Mouse (Mus musculus) myocyte (in vitro differentiated cells): ENCODE measurements around the gene Orai3. TPM values are rescaled to one million over a fixed set of nuclear protein-coding genes. Genes with fewer than 3 reads are reported as not detected.

Source experiments
- H3K27me3 ChIP-seq: one replicate; pipeline ENCODE4 v1.6.1; 2011; ENCODE audit not compliant: control insufficient read depth, insufficient read depth, insufficient read length
- H3K36me3 ChIP-seq: one replicate; pipeline ENCODE4 v1.6.1; 2011; ENCODE audit not compliant: control insufficient read depth, insufficient read depth
- H3K4me2 ChIP-seq: one replicate; pipeline ENCODE4 v1.6.1; 2011; ENCODE audit warnings: low read depth, control low read depth
- H3K4me3 ChIP-seq: one replicate; pipeline ENCODE4 v1.5.1; 2011; ENCODE audit warnings: mild to moderate bottlenecking, control low read depth, moderate library complexity
- H3K79me2 ChIP-seq: one replicate; pipeline ENCODE4 v1.6.1; 2011; ENCODE audit not compliant: control insufficient read depth, insufficient read depth
- H3ac ChIP-seq: one replicate; pipeline ENCODE4 v1.6.1; 2011; ENCODE audit not compliant: control insufficient read depth, insufficient read length
- CEBPB ChIP-seq: IDR thresholded peaks from 2 replicates; pipeline ENCODE4 v1.6.1; 2011; ENCODE audit warnings: mild to moderate bottlenecking, moderate library complexity; ENCODE audit not compliant: poor library complexity, insufficient read depth, severe bottlenecking
- E2F4 ChIP-seq: IDR thresholded peaks from one replicate; pipeline ENCODE4 v1.6.1; 2011; ENCODE audit warnings: mild to moderate bottlenecking, control low read depth, moderate library complexity; ENCODE audit not compliant: insufficient read depth
- MAX ChIP-seq: IDR thresholded peaks from one replicate; pipeline ENCODE4 v1.6.1; 2011; ENCODE audit warnings: low read depth, mild to moderate bottlenecking, control low read depth
- MYOD1 ChIP-seq, 3 experiments: IDR thresholded peaks; one replicate each; pipeline ENCODE4 v1.6.1; 2011; ENCODE audit warnings: control low read depth in 2 of 3, low read depth in 2 of 3, mild to moderate bottlenecking in 2 of 3, moderate library complexity in 1 of 3; ENCODE audit not compliant: insufficient read length in 2 of 3, control insufficient read depth in 1 of 3
- MYOG ChIP-seq, 3 experiments: IDR thresholded peaks; one replicate each; pipeline ENCODE4 v1.6.1; 2011; ENCODE audit warnings: control low read depth in 2 of 3, low read depth in 2 of 3, mild to moderate bottlenecking in 2 of 3; ENCODE audit not compliant: insufficient read length in 2 of 3, control insufficient read depth in 1 of 3, insufficient read depth in 1 of 3
- POLR2A ChIP-seq: IDR thresholded peaks from one replicate; pipeline ENCODE4 v1.6.1; 2011; ENCODE audit warnings: low read depth, mild to moderate bottlenecking, control low read depth, moderate library complexity; ENCODE audit not compliant: insufficient read length
- POLR2AphosphoS2 ChIP-seq: IDR thresholded peaks from one replicate; pipeline ENCODE4 v1.6.1; 2011; ENCODE audit warnings: low read depth, control low read depth; ENCODE audit not compliant: insufficient read length
- REST ChIP-seq: IDR thresholded peaks from one replicate; pipeline ENCODE4 v1.6.1; 2011; ENCODE audit warnings: mild to moderate bottlenecking, control low read depth, moderate library complexity; ENCODE audit not compliant: insufficient read depth, insufficient read length
- SRF ChIP-seq: IDR thresholded peaks from one replicate; pipeline ENCODE4 v1.6.1; 2011; ENCODE audit warnings: low read depth; ENCODE audit not compliant: control insufficient read depth, insufficient read length
- TCF12 ChIP-seq: IDR thresholded peaks from one replicate; pipeline ENCODE4 v1.6.1; 2011; ENCODE audit warnings: mild to moderate bottlenecking, control low read depth; ENCODE audit not compliant: poor library complexity, insufficient read depth, severe bottlenecking
- TCF3 ChIP-seq: IDR thresholded peaks from one replicate; pipeline ENCODE4 v1.6.1; 2011; ENCODE audit warnings: low read depth, control low read depth; ENCODE audit not compliant: insufficient read length
- USF1 ChIP-seq: IDR thresholded peaks from one replicate; pipeline ENCODE4 v1.6.1; 2011; ENCODE audit warnings: low read depth, mild to moderate bottlenecking, control low read depth, moderate library complexity
- polyA plus RNA-seq: library from polyadenylated mRNA; unstranded; fragments of >200 nt; fragmentation: generic; extraction: Trizol; gene quantifications from one replicate; pipeline ENCODE4 v1.2.1, GENCODE M21; 2012; ENCODE audit warnings: missing spikeins

The Orai3 gene
- polyA plus RNA-seq, 1 experiment: 16.3 TPM

DNA sequence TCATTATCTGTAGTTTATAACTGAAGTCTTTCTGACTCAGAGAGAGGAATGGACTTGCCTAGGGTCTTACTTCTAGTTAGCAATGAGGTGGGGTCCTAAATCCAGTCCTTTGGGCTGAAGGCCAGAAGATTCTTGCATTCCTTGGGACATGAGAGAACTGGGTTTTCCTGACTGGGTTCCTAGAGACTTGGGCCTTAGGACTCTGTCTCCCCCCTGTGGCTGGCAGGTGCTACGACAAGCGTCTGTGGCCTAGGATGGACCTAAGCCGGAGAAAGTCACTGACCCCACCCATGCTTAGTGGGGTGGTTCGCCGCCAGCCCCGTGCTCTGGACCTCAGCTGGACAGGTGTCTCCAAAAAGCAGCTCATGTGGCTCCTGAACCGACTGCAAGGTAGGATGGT lies 8.6 kb upstream of the Orai3 start:
- TF ChIP-seq REST (no peak), E2F4 (no peak), TCF3 (no peak), SRF (no peak), MYOD1 (IDR thresholded peaks at IDR 0.05; ENCODE audit: control insufficient read depth in 1 of 3, insufficient read length in 2 of 3, low read depth in 2 of 3) (no peak), USF1 (no peak), POLR2AphosphoS2 (no peak), MYOG (IDR thresholded peaks at IDR 0.05; ENCODE audit: control insufficient read depth in 1 of 3, insufficient read depth in 1 of 3, insufficient read length in 2 of 3, low read depth in 2 of 3) (no peak), POLR2A (no peak), TCF12 (no peak), CEBPB (no peak)
- Histone ChIP-seq H3K79me2 (peaks cover 7% of the 10 kb centered on the region), H3K27me3 (no peaks in the 10 kb centered on the region), H3K4me3 (no peak overlapping the region), H3ac (no peak overlapping the region), H3K4me2 (no peak overlapping the region), H3K36me3 (peaks cover 22% of the 10 kb centered on the region)

DNA sequence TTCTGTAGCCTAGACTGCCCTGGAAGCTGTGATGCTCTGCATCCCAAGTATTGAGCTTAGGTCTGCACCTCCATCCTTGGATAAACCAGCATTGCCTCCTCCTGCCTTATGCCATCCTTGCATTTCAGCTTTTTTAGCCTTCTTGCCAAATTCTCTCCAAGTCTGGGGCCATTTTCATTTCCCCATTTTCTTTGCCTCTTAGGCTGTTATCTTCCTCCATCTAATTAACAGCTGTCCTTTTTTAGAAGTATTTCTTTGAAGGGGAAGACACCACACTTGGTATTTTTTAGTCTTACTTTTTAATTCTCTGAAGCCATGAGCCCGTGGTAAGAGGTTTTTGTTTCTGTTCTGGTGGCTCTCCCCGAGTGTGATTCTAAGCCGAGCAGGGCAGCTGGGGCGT lies 6.0 kb upstream of the Orai3 start:
- Histone ChIP-seq H3K4me3 (no peak overlapping the region), H3ac (no peak overlapping the region), H3K27me3 (no peaks in the 10 kb centered on the region), H3K4me2 (no peak overlapping the region), H3K36me3 (peaks cover 14% of the 10 kb centered on the region), H3K79me2 (no peaks in the 10 kb centered on the region)
- TF ChIP-seq REST (no peak), MYOG (IDR thresholded peaks at IDR 0.05; ENCODE audit: control insufficient read depth in 1 of 3, insufficient read depth in 1 of 3, insufficient read length in 2 of 3, low read depth in 2 of 3) (no peak), CEBPB (no peak), POLR2AphosphoS2 (no peak), SRF (no peak), TCF12 (no peak), POLR2A (no peak), MAX (no peak), USF1 (no peak), MYOD1 (IDR thresholded peaks at IDR 0.05; ENCODE audit: control insufficient read depth in 1 of 3, insufficient read length in 2 of 3, low read depth in 2 of 3) (no peak), TCF3 (no peak)

GRCm38 (mm10) chr7:127765756-127766155 lies 3.9 kb upstream of the Orai3 start:
- H3ac ChIP-seq: no peak overlapping the region
- H3K27me3 ChIP-seq: no peaks in the 10 kb centered on the region
- no peak overlapping the region for H3K4me2 ChIP-seq
- H3K36me3 ChIP-seq: peaks cover 14% of the 10 kb centered on the region
- H3K79me2 ChIP-seq: no peaks in the 10 kb centered on the region
- no peak for TF ChIP-seq TCF3
- no peak for TF ChIP-seq CEBPB
- no peak for TF ChIP-seq SRF
- TF ChIP-seq MYOG (IDR thresholded peaks at IDR 0.05; ENCODE audit: control insufficient read depth in 1 of 3, insufficient read depth in 1 of 3, insufficient read length in 2 of 3, low read depth in 2 of 3): no peak
- no peak for TF ChIP-seq MYOD1 (IDR thresholded peaks at IDR 0.05; ENCODE audit: control insufficient read depth in 1 of 3, insufficient read length in 2 of 3, low read depth in 2 of 3)
- no peak for TF ChIP-seq MAX
- no peak for TF ChIP-seq USF1
- TF ChIP-seq POLR2A: no peak
- no peak for TF ChIP-seq TCF12
- no peak for TF ChIP-seq E2F4
- no peak for TF ChIP-seq POLR2AphosphoS2
- H3K4me3 ChIP-seq: no peak overlapping the region

DNA sequence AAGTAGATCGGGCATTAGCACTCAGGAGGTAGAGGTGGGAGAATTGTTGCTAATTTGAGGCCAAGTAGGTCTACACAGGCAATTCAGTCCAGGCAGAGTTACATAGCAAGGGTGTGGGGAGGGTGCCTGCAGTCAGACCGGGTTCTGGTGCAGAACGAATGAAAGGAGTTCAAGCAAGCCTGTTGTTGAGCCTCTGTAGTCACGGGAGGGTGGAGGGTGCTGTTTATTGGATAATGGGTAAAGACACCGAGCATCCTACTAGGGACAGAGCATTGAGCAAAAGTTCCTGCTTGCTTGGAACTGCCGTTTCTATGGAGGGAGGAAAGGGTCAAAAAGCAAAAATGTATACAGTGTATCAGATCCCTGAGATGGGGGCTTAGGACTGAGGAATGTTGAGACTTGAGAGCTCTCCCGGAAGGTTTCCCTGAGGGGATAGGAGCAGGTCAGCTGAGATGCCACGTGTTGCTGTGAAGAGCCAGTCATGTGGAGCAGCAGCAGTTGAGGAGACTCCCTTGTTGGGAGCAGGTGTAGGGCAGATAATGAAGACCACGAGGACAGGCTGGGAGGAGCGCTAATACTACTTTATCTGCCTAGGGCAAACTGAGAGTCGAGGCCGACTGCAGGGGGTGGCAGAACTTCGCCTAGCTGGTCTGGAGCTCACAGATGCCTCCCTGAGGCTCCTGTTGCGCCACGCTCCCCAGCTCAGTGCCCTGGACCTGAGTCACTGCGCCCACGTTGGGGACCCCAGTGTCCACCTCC lies 2.6 kb upstream of the Orai3 start:
- no peaks in the 10 kb centered on the region for H3K27me3 ChIP-seq
- H3K36me3 ChIP-seq: peaks cover 14% of the 10 kb centered on the region
- H3ac ChIP-seq: no peak overlapping the region
- TF ChIP-seq MYOG (IDR thresholded peaks at IDR 0.05; ENCODE audit: control insufficient read depth in 1 of 3, insufficient read depth in 1 of 3, insufficient read length in 2 of 3, low read depth in 2 of 3) (peak in 2 of 3 experiments; percentile 64 to 90), MYOD1 (IDR thresholded peaks at IDR 0.05; ENCODE audit: control insufficient read depth in 1 of 3, insufficient read length in 2 of 3, low read depth in 2 of 3) (peak in 2 of 3 experiments; percentile 72 to 74), E2F4 (no peak), USF1 (peak; percentile 68)
- H3K79me2 ChIP-seq: no peaks in the 10 kb centered on the region
- H3K4me3 ChIP-seq: no peak overlapping the region
- H3K4me2 ChIP-seq: no peak overlapping the region
